Mouse (Mus musculus) midbrain, embryonic 15.5 days (tissue): ENCODE measurements around the gene Ccdc163. TPM values are rescaled to one million over a fixed set of nuclear protein-coding genes. Genes with fewer than 3 reads are reported as not detected.

Experiments
- ATAC-seq: fragments of 200-750 bp; cut with Nextera tagmentation; replicated peaks from 2 replicates; pipeline ENCODE4 v1.8.0; 2017; ENCODE audit warnings: moderate TSS enrichment
- H3K27ac ChIP-seq: fragments of 300-500 bp; sonication (generic); 2 replicates; pipeline ENCODE4 v1.5.1; 2015; ENCODE audit warnings: mild to moderate bottlenecking, inconsistent platforms
- H3K27me3 ChIP-seq: fragments of 300-500 bp; sonication (generic); replicated peaks from 2 replicates; pipeline ENCODE4 v1.6.1; 2015; ENCODE audit warnings: inconsistent platforms
- H3K36me3 ChIP-seq: fragments of 300-500 bp; sonication (generic); replicated peaks from 2 replicates; pipeline ENCODE4 v1.6.1; 2015; ENCODE audit warnings: inconsistent platforms
- H3K4me1 ChIP-seq: fragments of 300-500 bp; sonication (generic); 2 replicates; pipeline ENCODE4 v1.6.1; 2015; ENCODE audit warnings: inconsistent platforms
- H3K4me2 ChIP-seq: fragments of 300-500 bp; sonication (generic); 2 replicates; pipeline ENCODE4 v1.6.1; 2015; ENCODE audit warnings: inconsistent platforms, mild to moderate bottlenecking, moderate library complexity
- H3K4me3 ChIP-seq: fragments of 300-500 bp; sonication (generic); 2 replicates; pipeline ENCODE4 v1.5.1; 2015; ENCODE audit warnings: mild to moderate bottlenecking, inconsistent platforms
- H3K9ac ChIP-seq: fragments of 300-500 bp; sonication (generic); 2 replicates; pipeline ENCODE4 v1.6.1; 2015; ENCODE audit warnings: mild to moderate bottlenecking, inconsistent platforms
- H3K9me3 ChIP-seq: fragments of 300-500 bp; sonication (generic); 2 replicates; pipeline ENCODE4 v1.6.1; 2016; ENCODE audit warnings: inconsistent platforms
- WGBS: fragments of 180-500 bp; shearing (Covaris S2); methylation state at CpG from one replicate; pipeline ENCODE4 v1.1.7; 2015; ENCODE audit warnings: mixed read lengths; 5-methylcytosine and 5-hydroxymethylcytosine counted together
- polyA plus RNA-seq: library from polyadenylated mRNA; unstranded; fragments of >200 nt; fragmentation: Nextera tagmentation; extraction: Ambion mirVana; gene quantifications from 2 replicates; pipeline ENCODE4 v1.2.1, GENCODE M21; 2015

Gene Ccdc163
- polyA plus RNA-seq, 1 experiment from 2014 or later: 11.5 TPM

DNA sequence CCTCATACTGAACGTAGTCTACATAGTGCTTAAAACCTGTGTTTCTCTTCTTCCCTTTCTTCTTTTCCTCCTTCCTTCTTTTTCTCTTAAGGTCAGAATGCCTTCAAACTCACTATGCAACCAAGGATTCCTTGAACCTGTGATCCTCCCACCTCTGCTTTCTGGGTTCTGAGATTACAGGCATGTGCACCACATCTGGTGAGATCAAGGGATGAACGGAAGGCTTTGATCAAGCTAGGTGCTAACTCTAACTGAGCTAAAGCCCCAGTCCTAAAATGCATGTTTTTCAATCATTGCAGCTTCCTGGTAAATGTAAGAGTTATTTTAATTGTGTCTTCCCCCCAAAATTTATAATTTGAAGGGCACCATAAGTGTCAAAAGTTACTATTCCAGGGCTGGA lies 26.7 kb downstream of the Ccdc163 start:
- Histone ChIP-seq H3K27ac (no peak overlapping the region), H3K9ac (no peak overlapping the region), H3K4me3 (no peak overlapping the region), H3K4me1 (no peaks in the 10 kb centered on the region), H3K4me2 (no peak overlapping the region), H3K27me3 (no peaks in the 10 kb centered on the region), H3K36me3 (no peaks in the 10 kb centered on the region), H3K9me3 (no peaks in the 10 kb centered on the region)
- WGBS: 95% methylated on average over 2 of the region's 2 CpGs
- ATAC-seq: no peak

DNA sequence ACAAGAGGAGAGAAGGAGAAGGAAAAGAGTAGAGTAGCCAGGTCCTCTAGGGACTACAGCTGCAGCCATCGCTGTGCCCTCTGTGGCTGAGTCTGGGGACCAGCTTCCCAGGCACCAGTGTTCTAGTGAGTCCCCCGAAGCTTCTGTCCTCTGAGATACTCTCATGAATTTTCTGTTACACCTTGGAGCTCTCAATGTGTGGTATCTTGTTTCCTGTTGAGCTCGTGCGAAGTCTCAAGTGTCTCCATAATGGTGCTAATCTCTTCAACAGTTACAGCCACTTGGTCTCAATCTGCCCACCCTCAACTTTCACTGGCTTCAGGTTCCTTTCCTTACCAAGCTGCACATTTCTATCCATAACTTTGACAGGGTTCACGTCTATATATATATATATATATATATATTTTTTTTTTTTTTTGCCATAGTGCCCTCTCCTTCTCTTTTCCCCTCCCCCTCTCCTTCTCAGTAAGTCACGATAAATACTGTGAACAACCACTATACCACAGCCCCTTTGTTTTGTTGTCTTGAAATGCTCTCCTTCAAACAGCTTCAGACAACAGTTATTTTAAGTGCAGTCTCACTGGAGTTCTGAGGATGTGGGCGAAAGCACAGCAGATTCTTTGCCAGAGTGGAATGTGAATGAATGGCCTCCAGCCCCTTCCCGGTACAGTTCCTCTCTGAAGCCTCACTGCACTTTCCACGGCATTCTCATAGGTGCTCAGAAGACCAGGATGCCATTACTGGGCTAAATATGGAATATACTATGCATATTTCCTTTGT lies 30.9 kb downstream of the Ccdc163 start:
- 88% methylated on average over 9 of the region's 9 CpGs for WGBS
- Histone ChIP-seq H3K4me1 (no peaks in the 10 kb centered on the region), H3K4me3 (no peak overlapping the region), H3K9ac (no peak overlapping the region), H3K36me3 (no peaks in the 10 kb centered on the region), H3K27me3 (no peaks in the 10 kb centered on the region), H3K9me3 (no peaks in the 10 kb centered on the region), H3K4me2 (no peak overlapping the region), H3K27ac (no peak overlapping the region)
- no peak for ATAC-seq

DNA sequence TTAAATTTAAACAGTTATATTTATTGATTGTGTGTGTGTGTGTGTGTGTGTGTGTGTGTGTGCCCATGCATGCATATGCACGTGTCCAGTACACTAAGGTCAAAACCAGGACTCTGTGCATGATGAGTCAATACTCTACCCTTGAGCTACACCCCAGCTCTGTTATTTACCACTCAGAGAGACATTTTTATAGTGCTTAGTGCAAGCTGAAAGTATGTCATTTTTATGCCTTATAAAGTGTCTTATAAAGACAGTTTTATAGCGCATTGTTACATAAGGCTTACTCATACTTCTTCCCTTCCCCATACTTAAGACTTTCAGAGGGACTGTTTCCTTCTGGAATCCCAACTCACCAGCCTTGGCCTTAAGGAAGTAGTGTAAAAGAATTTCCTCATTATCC lies 41.4 kb downstream of the Ccdc163 start:
- no peak overlapping the region for H3K4me2 ChIP-seq
- H3K4me3 ChIP-seq: no peak overlapping the region
- WGBS: 92% methylated on average over 2 of the region's 2 CpGs
- H3K27ac ChIP-seq: no peak overlapping the region
- no peaks in the 10 kb centered on the region for H3K9me3 ChIP-seq
- H3K9ac ChIP-seq: no peak overlapping the region
- ATAC-seq: no peak
- no peaks in the 10 kb centered on the region for H3K4me1 ChIP-seq
- no peaks in the 10 kb centered on the region for H3K27me3 ChIP-seq
- no peaks in the 10 kb centered on the region for H3K36me3 ChIP-seq

DNA sequence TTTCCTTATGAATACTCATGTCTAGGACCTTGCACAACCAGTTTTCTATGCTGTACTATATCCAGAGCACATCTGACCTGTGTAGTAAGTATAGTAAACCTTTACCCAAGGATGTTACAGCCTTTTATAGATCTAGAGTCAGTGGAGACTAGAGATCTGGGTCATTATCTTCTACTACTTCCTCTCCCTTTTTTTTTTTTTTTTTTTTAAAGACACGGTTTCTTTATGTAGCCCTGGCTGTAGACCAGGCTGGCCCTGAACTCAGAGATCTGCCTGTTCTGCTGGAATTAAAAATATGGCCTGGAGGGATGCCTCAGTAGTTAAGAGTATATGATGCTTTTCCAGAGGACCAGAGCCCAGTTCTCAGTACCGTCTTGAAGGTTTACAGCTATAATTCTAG lies 53.6 kb downstream of the Ccdc163 start:
- no peak overlapping the region for H3K4me3 ChIP-seq
- no peak overlapping the region for H3K4me2 ChIP-seq
- no peaks in the 10 kb centered on the region for H3K36me3 ChIP-seq
- H3K27ac ChIP-seq: no peak overlapping the region
- ATAC-seq: no peak
- H3K9ac ChIP-seq: no peak overlapping the region
- no peaks in the 10 kb centered on the region for H3K9me3 ChIP-seq
- H3K4me1 ChIP-seq: no peaks in the 10 kb centered on the region
- WGBS: 89% methylated on average over 2 of the region's 2 CpGs
- no peaks in the 10 kb centered on the region for H3K27me3 ChIP-seq

DNA sequence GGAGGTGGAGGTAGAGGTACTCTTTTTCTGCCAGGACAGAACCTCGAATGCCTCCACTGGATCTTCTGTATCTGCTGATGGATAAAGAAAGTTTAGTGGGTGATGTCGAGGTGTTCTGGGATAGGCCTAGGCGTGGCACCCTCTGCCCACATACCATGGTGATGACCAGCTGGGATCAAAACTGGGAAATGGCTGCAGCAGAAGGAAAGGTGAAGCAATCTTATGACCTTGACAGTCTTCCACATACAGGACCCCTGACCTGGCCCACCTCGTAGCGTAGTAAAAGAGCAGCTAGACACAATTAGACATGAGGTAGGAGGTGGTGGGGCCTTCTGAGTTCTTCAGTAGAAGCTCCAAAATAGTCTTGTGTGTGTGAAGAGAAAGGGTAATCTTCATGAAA lies 55.7 kb downstream of the Ccdc163 start:
- no peak for ATAC-seq
- Histone ChIP-seq H3K27me3 (no peaks in the 10 kb centered on the region), H3K4me3 (no peak overlapping the region), H3K4me1 (no peaks in the 10 kb centered on the region), H3K4me2 (no peak overlapping the region), H3K9ac (no peak overlapping the region), H3K9me3 (no peaks in the 10 kb centered on the region), H3K36me3 (no peaks in the 10 kb centered on the region), H3K27ac (no peak overlapping the region)
- WGBS: 96% methylated on average over 5 of the region's 5 CpGs

DNA sequence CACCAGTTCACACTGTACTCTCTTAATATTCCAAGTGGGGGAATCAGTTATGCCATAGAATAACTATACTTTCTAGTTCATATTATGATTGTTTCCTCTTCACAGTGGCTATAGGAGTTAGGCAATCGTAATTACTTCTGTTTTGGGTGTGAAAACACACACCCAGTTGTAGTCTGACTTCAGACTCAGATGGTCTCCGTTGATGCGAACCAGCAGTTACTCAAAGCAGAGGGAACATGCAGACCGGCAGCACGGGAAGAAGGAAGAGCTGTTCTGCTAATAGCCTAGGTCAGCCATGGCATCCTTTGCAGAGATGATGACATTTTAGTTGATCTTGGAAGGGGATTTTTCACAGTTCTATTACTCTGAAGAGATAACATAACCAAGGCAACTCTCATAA lies 60.2 kb downstream of the Ccdc163 start:
- no peak overlapping the region for H3K27ac ChIP-seq
- H3K4me1 ChIP-seq: no peaks in the 10 kb centered on the region
- ATAC-seq: no peak
- H3K9me3 ChIP-seq: no peaks in the 10 kb centered on the region
- H3K27me3 ChIP-seq: no peaks in the 10 kb centered on the region
- H3K4me2 ChIP-seq: no peak overlapping the region
- H3K4me3 ChIP-seq: no peak overlapping the region
- 87% methylated on average over 5 of the region's 5 CpGs for WGBS
- H3K9ac ChIP-seq: no peak overlapping the region
- H3K36me3 ChIP-seq: no peaks in the 10 kb centered on the region

DNA sequence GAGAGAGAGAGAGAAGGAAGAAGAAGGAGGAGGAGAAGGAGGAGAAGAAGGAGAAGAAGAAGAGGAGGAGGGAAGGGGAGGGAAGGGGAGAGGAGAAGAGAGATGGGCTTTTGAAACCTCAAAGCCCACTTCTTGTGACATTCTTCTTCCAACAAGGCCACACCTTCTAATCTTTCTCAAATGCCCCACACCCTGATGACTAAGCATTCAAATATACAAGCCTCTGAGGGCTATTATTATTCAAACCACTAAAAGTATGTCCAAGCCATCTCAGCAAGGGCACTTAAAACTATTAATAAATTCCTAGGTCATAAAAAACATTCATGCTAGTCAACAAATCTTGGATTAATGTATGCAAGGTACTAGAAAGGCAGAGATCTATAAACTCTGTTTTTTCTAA lies 60.8 kb downstream of the Ccdc163 start:
- no peak overlapping the region for H3K9ac ChIP-seq
- ATAC-seq: no peak

DNA sequence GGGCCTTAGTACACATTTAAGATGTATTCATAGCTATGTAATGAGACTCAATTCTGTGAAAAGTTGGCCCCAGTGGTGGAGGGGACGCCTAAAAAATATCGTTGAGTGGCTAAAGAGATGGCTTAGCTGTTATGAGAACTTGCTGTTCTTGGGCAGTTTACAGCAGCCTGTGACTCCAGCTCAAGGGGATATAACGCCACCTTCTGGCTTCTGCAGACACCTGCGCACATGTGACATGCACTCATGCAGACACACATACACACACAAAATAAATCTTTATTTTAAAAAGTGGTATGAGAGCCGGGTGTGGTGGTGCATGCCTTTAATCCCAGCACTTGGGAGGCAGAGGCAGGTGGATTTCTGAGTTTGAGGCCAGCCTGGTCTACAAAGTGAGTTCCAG lies 68.1 kb downstream of the Ccdc163 start:
- WGBS: 95% methylated on average over 5 of the region's 5 CpGs
- H3K36me3 ChIP-seq: no peaks in the 10 kb centered on the region
- no peak for ATAC-seq
- H3K9ac ChIP-seq: no peak overlapping the region
- H3K27me3 ChIP-seq: no peaks in the 10 kb centered on the region
- H3K4me3 ChIP-seq: no peak overlapping the region
- no peaks in the 10 kb centered on the region for H3K4me1 ChIP-seq
- no peak overlapping the region for H3K4me2 ChIP-seq
- H3K27ac ChIP-seq: no peak overlapping the region
- H3K9me3 ChIP-seq: no peaks in the 10 kb centered on the region

More for the DNA sequence above, 60.8 kb downstream of the Ccdc163 start:
- Histone ChIP-seq H3K4me3 (no peak overlapping the region), H3K36me3 (no peaks in the 10 kb centered on the region), H3K4me2 (no peak overlapping the region), H3K27ac (no peak overlapping the region), H3K27me3 (no peaks in the 10 kb centered on the region), H3K4me1 (no peaks in the 10 kb centered on the region), H3K9me3 (no peaks in the 10 kb centered on the region)

DNA sequence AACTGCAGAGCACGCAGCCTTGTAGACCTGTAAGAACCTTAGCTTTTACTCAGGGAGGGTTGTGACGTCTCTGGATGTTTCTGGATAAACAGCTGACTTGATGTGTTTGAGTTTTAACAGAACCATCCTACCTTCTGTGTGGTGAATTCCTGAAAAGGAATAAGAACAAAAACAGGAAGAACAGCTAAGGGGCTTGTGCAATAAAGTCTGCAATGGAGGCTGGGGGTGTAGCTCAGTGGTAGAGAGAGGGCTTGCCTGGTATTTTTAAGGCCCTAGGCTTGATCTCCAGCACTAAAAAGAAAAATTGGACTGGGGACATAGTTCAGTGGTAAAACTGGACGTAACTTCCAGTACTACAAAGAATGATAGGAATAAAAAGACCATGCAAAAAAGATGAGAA lies 68.8 kb downstream of the Ccdc163 start:
- no peak overlapping the region for H3K27ac ChIP-seq
- 93% methylated on average over 3 of the region's 3 CpGs for WGBS
- no peak for ATAC-seq

DNA sequence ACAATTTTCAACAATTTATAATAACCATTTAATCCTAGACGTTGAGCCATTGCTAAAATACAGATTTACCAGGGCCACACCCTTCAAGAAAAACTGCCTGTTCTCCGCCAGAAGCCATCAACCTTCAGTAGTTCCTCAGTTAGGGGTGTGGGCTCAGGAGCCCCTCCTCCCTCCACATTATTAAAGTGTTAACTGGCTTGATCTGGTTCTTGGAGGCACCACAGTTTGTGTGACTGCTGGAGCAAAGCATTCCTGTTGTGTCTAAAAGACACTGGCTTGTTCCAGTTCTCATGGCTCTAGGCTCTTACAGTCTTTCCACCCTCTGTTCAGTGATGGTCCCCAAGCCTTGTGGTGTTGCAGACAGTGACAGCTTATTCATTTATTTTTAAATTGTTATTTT lies 72.2 kb downstream of the Ccdc163 start:
- ATAC-seq: no peak
- no peaks in the 10 kb centered on the region; the same call in 1 of the 2 replicates for H3K4me1 ChIP-seq
- H3K27me3 ChIP-seq: no peaks in the 10 kb centered on the region
- H3K27ac ChIP-seq: no peak overlapping the region
- H3K36me3 ChIP-seq: no peaks in the 10 kb centered on the region
- WGBS: 85% methylated on average over 2 of the region's 2 CpGs
- H3K4me2 ChIP-seq: no peak overlapping the region
- no peak overlapping the region for H3K9ac ChIP-seq
- no peaks in the 10 kb centered on the region for H3K9me3 ChIP-seq
- no peak overlapping the region for H3K4me3 ChIP-seq

More for the DNA sequence above, 68.8 kb downstream of the Ccdc163 start:
- H3K4me3 ChIP-seq: no peak overlapping the region
- H3K9ac ChIP-seq: no peak overlapping the region
- no peaks in the 10 kb centered on the region for H3K9me3 ChIP-seq
- no peak overlapping the region for H3K4me2 ChIP-seq
- H3K36me3 ChIP-seq: no peaks in the 10 kb centered on the region
- H3K4me1 ChIP-seq: no peaks in the 10 kb centered on the region; the same call in 1 of the 2 replicates
- H3K27me3 ChIP-seq: no peaks in the 10 kb centered on the region

DNA sequence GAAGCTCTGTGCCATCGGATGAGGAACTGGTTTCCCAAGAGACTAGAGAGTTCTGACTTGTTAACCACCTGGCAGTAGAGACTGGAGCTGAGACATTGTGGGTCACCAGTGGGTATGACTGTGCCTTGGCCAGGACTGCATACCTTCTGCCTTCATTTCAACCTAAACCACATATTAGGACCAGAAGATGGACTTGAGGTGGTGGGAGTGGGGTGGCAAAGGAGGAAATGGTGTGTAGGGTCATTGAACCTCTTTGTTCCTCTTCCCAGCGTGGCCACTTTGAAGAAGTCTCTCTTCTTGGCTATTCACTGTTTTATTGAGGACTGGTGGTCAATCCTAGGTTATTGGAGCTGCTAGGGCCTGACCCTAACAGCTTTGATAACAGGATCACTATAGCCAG lies 73.1 kb downstream of the Ccdc163 start:
- H3K9me3 ChIP-seq: no peaks in the 10 kb centered on the region
- H3K4me1 ChIP-seq: no peaks in the 10 kb centered on the region; the same call in 1 of the 2 replicates
- H3K9ac ChIP-seq: no peak overlapping the region
- 40% methylated on average over 2 of the region's 2 CpGs for WGBS
- H3K36me3 ChIP-seq: no peaks in the 10 kb centered on the region
- H3K4me2 ChIP-seq: no peak overlapping the region
- no peak for ATAC-seq
- no peak overlapping the region for H3K4me3 ChIP-seq
- H3K27me3 ChIP-seq: no peaks in the 10 kb centered on the region
- no peak overlapping the region for H3K27ac ChIP-seq

DNA sequence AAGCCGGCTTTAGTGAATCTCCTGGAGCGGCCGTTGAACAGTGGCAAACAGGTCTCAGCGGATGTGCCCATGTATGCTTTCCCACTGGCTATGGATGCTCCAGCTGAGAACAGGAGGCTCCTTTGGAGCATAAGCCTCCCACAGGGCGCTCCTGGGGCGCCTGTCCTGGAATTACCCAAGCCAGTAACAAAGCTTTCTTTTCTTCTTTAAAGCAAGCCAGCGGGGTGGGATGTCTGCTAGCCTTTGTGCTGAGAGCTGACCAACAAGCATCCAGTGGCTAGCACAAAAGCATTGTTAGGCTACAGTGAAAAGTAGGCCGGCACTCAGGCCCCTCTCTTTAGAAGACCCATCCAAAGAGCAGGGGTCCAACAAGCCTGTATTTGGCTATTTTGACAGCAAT lies 73.9 kb downstream of the Ccdc163 start:
- no peaks in the 10 kb centered on the region for H3K27me3 ChIP-seq
- H3K36me3 ChIP-seq: no peaks in the 10 kb centered on the region
- ATAC-seq: no peak
- no peak overlapping the region for H3K4me3 ChIP-seq
- H3K27ac ChIP-seq: no peak overlapping the region
- 3% methylated on average over 8 of the region's 8 CpGs for WGBS
- H3K4me1 ChIP-seq: no peaks in the 10 kb centered on the region; the same call in 1 of the 2 replicates
- H3K9me3 ChIP-seq: no peaks in the 10 kb centered on the region
- no peak overlapping the region for H3K4me2 ChIP-seq
- H3K9ac ChIP-seq: no peak overlapping the region

DNA sequence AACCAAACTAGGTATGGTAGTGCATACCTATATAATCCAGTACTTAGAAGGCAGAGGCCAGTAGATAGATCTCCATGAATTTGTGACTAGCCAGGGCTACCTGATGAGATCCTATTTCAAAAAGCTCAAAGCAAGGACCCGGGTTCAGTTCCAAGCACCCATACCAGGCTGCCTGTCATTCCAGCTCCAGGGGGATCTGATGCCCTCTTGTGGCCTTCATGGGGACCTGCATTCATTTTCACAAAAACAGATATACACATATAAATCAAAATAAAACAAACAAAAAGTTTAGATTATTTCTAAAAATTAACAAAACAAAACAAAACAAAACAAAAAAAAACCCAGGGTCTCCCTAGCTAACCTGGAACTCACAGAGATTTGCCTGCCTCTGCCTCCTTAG lies 78.3 kb downstream of the Ccdc163 start:
- 90% methylated on average over 1 of the region's 1 CpGs for WGBS
- Histone ChIP-seq H3K4me3 (no peak overlapping the region), H3K27ac (no peak overlapping the region), H3K36me3 (no peaks in the 10 kb centered on the region), H3K27me3 (no peaks in the 10 kb centered on the region), H3K4me1 (peaks cover 3% of the 10 kb centered on the region; the same call in 1 of the 2 replicates), H3K9me3 (no peaks in the 10 kb centered on the region), H3K4me2 (no peak overlapping the region), H3K9ac (no peak overlapping the region)
- no peak for ATAC-seq
